Mouse (Mus musculus) embryonic facial prominence, embryonic 15.5 days (tissue): ENCODE results near the gene Parp2. TPM values are rescaled to one million over a fixed set of nuclear protein-coding genes. Genes with fewer than 3 reads are reported as not detected.
"Not testable (repeated sequence)": the region's sequence is repeated elsewhere in the genome, so short reads cannot be mapped to it uniquely, and the experiment has no call there.

Experiments
- ATAC-seq: fragments of 200-750 bp; cut with Nextera tagmentation; 2 replicates; pipeline ENCODE4 v1.8.0; 2017; ENCODE audit warnings: low read depth, moderate TSS enrichment; ENCODE audit not compliant: insufficient number of reproducible peaks, low FRiP score, low TSS enrichment
- H3K27ac ChIP-seq: fragments of 300-500 bp; sonication (generic); replicated peaks from 2 replicates; pipeline ENCODE4 v1.5.1; 2015; ENCODE audit warnings: mild to moderate bottlenecking, inconsistent platforms
- H3K27me3 ChIP-seq: fragments of 300-500 bp; sonication (generic); 2 replicates; pipeline ENCODE4 v1.6.1; 2015; ENCODE audit warnings: inconsistent platforms
- H3K36me3 ChIP-seq: fragments of 300-500 bp; sonication (generic); 2 replicates; pipeline ENCODE4 v1.6.1; 2015; ENCODE audit warnings: mild to moderate bottlenecking, inconsistent platforms
- H3K4me1 ChIP-seq: fragments of 300-500 bp; sonication (generic); 2 replicates; pipeline ENCODE4 v1.6.1; 2015; ENCODE audit warnings: inconsistent platforms
- H3K4me2 ChIP-seq: fragments of 300-500 bp; sonication (generic); replicated peaks from 2 replicates; pipeline ENCODE4 v1.6.1; 2015; ENCODE audit warnings: mild to moderate bottlenecking, inconsistent platforms
- H3K4me3 ChIP-seq: fragments of 300-500 bp; sonication (generic); replicated peaks from 2 replicates; pipeline ENCODE4 v1.5.1; 2015; ENCODE audit warnings: mild to moderate bottlenecking, inconsistent platforms
- H3K9ac ChIP-seq: fragments of 300-500 bp; sonication (generic); 2 replicates; pipeline ENCODE4 v1.6.1; 2015; ENCODE audit warnings: inconsistent platforms
- H3K9me3 ChIP-seq: fragments of 300-500 bp; sonication (generic); replicated peaks from 2 replicates; pipeline ENCODE4 v1.6.1; 2016; ENCODE audit warnings: inconsistent platforms
- WGBS: fragments of 180-500 bp; shearing (Covaris S2); methylation state at CpG from one replicate; pipeline ENCODE4 v1.1.7; 2015; 5-methylcytosine and 5-hydroxymethylcytosine counted together
- polyA plus RNA-seq: library from polyadenylated mRNA; unstranded; fragments of >200 nt; fragmentation: Nextera tagmentation; extraction: Ambion mirVana; gene quantifications from 2 replicates; pipeline ENCODE4 v1.2.1, GENCODE M21; 2015

Gene Parp2
- polyA plus RNA-seq, 1 experiment from 2014 or later, result 59.3 TPM

DNA sequence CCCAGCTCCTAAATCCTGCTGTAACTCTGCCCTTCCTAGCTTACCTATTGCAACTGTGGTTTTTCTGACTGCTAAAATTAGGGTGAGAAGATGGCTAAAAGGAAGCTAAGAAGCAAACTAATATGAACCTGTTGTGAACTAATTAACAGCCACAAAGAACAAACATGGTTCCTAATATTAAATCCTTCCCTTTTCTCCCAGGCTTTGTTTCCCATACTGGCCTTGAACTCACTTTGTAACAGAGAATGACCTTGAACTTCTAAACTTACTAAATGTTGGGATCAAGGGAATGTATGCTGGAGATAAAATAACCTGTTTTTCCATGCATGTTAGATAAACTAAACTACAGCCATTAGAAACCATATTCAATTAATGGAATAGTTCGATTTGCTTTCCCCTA is 11.2 kb upstream of the Parp2 start:
- H3K36me3 ChIP-seq, result no peaks in the 10 kb centered on the region
- no peak overlapping the region for H3K27ac ChIP-seq
- no peak overlapping the region for H3K4me3 ChIP-seq
- 72% methylated on average over 1 of the region's 1 CpGs for WGBS
- H3K9ac ChIP-seq, result no peak overlapping the region
- no peak for ATAC-seq
- H3K9me3 ChIP-seq, result no peaks in the 10 kb centered on the region
- H3K27me3 ChIP-seq, result no peaks in the 10 kb centered on the region
- no peaks in the 10 kb centered on the region for H3K4me1 ChIP-seq
- no peak overlapping the region for H3K4me2 ChIP-seq

DNA sequence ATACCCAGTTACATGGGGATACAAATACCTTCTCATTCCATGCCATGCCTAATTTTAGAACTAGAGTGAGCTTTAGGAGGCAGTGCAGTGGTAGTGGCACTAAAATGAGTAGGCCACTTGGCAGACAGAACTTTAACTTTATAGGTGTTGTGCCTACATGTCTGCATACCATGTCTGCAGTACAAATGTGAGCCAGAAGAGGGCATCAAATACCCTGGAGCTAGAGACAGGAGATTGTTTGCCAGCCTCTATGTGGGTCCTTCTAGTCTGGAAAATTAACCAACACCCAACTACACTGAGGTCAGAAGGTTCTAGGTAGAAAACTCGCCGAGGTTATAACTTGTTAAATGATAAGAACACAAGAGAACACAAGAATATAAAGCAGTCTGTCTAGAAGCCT is 9.1 kb upstream of the Parp2 start:
- Histone ChIP-seq H3K27ac (no peak overlapping the region), H3K36me3 (no peaks in the 10 kb centered on the region), H3K9me3 (no peaks in the 10 kb centered on the region), H3K4me1 (no peaks in the 10 kb centered on the region), H3K4me3 (no peak overlapping the region), H3K9ac (no peak overlapping the region), H3K27me3 (no peaks in the 10 kb centered on the region), H3K4me2 (no peak overlapping the region)
- no peak for ATAC-seq
- 64% methylated on average over 2 of the region's 2 CpGs for WGBS

DNA sequence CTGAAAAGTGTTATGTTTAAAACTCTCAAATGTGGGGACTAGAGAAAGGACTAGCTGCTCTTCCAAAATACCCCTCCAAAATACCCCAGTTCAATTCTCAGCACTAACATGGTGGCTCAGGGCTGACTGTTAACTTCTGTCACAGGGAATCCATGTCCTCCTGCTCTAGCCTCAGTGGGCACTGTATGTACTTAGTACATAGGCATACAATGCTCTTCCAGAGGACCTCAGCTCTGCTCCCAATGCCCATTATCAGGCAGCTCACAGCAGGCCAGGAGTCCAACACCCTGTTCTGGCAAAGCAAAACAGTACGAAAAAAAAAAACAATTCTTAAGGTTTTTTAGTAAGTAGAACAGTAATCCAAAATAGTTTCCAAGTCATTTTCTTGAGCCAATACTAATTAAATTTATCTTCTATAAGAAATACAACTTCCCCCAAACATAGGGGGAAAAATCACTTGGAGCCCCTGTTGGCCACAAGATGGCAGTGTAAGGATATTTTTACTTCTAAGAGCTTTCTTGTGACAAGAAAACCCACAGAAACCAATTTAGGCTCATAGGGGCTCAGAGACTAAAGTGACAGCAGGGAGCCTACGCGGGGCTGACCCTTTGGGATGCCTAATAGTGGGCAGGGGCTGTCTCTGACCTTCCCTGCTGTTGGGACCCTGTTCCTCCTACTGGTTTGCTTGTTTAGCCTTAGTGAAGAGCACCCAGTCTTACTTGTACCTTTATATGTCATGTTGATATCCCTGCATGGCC is 8.0 kb upstream of the Parp2 start:
- Histone ChIP-seq H3K9ac (no peak overlapping the region), H3K27ac (no peak overlapping the region), H3K9me3 (no peaks in the 10 kb centered on the region), H3K36me3 (no peaks in the 10 kb centered on the region), H3K4me3 (no peak overlapping the region), H3K4me1 (no peaks in the 10 kb centered on the region), H3K4me2 (no peak overlapping the region), H3K27me3 (no peaks in the 10 kb centered on the region)
- ATAC-seq, result no peak
- WGBS, result 4% methylated on average over 3 of the region's 3 CpGs

GRCm38 (mm10) chr14:50802441-50802840 is 5.2 kb upstream of the Parp2 start:
- no peak overlapping the region for H3K9ac ChIP-seq
- 0 out of 2 replicates have a peak, but pooled peaks cover 2% of the 10 kb centered on the region for H3K4me1 ChIP-seq
- H3K4me2 ChIP-seq, result no peak overlapping the region
- H3K27ac ChIP-seq, result no peak overlapping the region
- H3K36me3 ChIP-seq, result no peaks in the 10 kb centered on the region
- no peaks in the 10 kb centered on the region for H3K27me3 ChIP-seq
- WGBS, result 82% methylated on average over 6 of the region's 6 CpGs
- H3K4me3 ChIP-seq, result no peak overlapping the region
- no peaks in the 10 kb centered on the region for H3K9me3 ChIP-seq
- no peak for ATAC-seq

- Histone ChIP-seq H3K9me3 (no peaks in the 10 kb centered on the region), H3K27me3 (no peaks in the 10 kb centered on the region), H3K36me3 (no peaks in the 10 kb centered on the region), H3K4me3 (no peak overlapping the region), H3K4me2 (no peak overlapping the region), H3K27ac (no peak overlapping the region), H3K4me1 (0 out of 2 replicates have a peak, but pooled peaks cover 2% of the 10 kb centered on the region), H3K9ac (no peak overlapping the region)
- 50% methylated on average over 4 of the region's 4 CpGs for WGBS
- ATAC-seq, result no peak
Measured at GRCm38 (mm10) chr14:50802843-50803562, 4.6 kb upstream of the Parp2 start.

DNA sequence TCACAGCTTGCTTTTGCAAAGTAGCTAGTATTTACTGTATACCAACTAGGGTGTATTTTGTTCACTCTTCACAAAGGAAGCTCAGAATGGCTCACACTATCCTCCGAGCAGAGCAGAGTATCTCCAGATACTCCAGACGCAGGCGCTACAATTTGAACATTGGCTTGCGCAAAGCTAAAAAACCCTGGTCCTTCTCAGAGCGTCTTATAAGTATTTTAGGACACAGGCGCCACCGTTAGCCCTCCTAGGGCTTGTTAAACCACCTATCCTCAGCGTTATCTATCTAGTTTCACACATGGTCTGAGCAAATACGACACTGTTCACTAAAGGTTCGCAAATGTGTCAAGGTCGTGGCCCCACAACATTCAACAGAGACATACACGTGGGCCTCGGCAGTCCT is 3.0 kb upstream of the Parp2 start:
- H3K27ac ChIP-seq, result no peak overlapping the region
- WGBS, result 64% methylated on average over 13 of the region's 13 CpGs
- H3K4me3 ChIP-seq, result no peak overlapping the region
- no peaks in the 10 kb centered on the region for H3K9me3 ChIP-seq
- no peaks in the 10 kb centered on the region for H3K36me3 ChIP-seq
- ATAC-seq, result no peak
- H3K9ac ChIP-seq, result no peak overlapping the region
- H3K27me3 ChIP-seq, result no peaks in the 10 kb centered on the region
- H3K4me1 ChIP-seq, result 0 out of 2 replicates have a peak, but pooled peaks cover 6% of the 10 kb centered on the region
- H3K4me2 ChIP-seq, result no peak overlapping the region

DNA sequence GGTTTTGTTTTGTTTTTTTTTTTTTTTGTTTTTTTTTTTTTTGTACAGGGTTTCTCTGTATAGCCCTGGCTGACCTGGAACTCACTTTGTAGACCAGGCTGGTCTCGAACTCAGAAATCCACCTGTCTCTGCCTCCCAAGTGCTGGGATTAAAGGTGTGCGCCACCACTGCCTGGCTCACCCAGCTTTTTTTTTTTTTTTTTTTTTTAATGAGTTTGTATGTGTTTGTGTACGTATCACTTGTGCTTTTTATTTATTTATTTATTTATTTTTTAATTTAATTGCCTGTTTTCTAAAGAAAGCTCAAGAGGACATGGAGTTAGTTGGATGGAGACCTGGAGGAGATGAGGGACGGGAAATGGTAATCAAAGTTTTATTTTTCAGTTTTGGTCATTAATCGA is 1.2 kb upstream of the Parp2 start:
- H3K27me3 ChIP-seq, H3K9ac ChIP-seq, H3K9me3 ChIP-seq, H3K4me1 ChIP-seq, ATAC-seq: not testable (repeated sequence)
- whole genome bisulfite sequencing, result 83% methylated on average over 5 of the region's 5 CpGs
- peaks cover 11% of the 10 kb centered on the region for H3K36me3 ChIP-seq
- 0 out of 2 replicates have a peak overlapping the region, but pooled peaks have one; percentile 29 for H3K27ac ChIP-seq
- H3K4me3 ChIP-seq, result peak overlapping the region; percentile 61
- peak overlapping the region; percentile 52 for H3K4me2 ChIP-seq

- Histone ChIP-seq H3K27me3 (no peaks in the 10 kb centered on the region), H3K36me3 (peaks cover 49% of the 10 kb centered on the region), H3K9me3 (no peaks in the 10 kb centered on the region), H3K27ac (no peak overlapping the region), H3K4me2 (no peak overlapping the region), H3K9ac (no peak overlapping the region), H3K4me3 (no peak overlapping the region), H3K4me1 (0 out of 2 replicates have a peak, but pooled peaks cover 4% of the 10 kb centered on the region)
- WGBS, result 85% methylated on average over 2 of the region's 2 CpGs
- ATAC-seq, result no peak
Measured at GRCm38 (mm10) chr14:50813060-50813459, 5.4 kb downstream of the Parp2 start.

DNA sequence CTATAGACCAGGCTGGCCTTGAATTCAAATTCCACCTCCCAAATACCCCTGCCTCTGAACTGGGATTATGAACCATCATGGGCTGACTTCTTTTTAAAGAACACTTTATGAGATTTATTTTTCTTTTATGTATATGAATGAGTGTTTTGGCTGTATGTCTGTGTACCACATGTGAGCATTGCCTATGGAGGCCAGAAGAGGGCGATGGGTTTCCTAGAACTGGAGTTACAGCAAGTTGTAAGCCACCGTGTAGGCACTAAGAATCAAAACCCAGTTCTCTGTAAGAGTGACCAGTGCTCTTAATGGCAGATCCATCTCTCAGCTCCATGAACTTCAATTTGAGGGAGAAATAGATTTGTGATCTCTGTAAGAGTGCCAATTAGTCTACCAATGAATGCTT is 15.6 kb downstream of the Parp2 start:
- Histone ChIP-seq H3K9ac (no peak overlapping the region), H3K9me3 (no peaks in the 10 kb centered on the region), H3K36me3 (peaks cover 59% of the 10 kb centered on the region), H3K4me1 (no peaks in the 10 kb centered on the region), H3K4me3 (no peak overlapping the region), H3K27me3 (no peaks in the 10 kb centered on the region), H3K4me2 (no peak overlapping the region), H3K27ac (no peak overlapping the region)
- WGBS, result 75% methylated on average over 2 of the region's 2 CpGs
- ATAC-seq, result no peak

DNA sequence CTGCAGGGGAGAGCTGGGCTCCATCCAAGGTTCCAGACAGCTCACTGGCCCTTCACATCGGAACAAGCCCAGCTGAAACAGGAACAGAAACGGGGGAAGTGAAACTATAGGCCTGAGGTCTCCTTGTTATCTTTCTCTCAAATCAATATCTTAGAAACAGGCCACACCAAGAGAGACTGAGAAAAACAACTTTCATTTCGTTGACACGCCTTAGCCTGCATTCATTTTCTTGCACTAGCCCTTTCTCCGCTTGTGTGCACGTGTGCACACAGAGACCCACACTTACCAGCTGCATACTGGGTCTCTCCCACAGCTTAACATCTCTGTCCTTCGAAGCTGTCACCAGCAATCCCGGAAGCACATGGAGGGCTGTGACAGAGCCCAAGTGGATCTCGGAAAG is 16.6 kb downstream of the Parp2 start:
- no peak overlapping the region for H3K4me2 ChIP-seq
- H3K4me3 ChIP-seq, result no peak overlapping the region
- no peaks in the 10 kb centered on the region for H3K27me3 ChIP-seq
- H3K9me3 ChIP-seq, result no peaks in the 10 kb centered on the region
- H3K9ac ChIP-seq, result no peak overlapping the region
- H3K36me3 ChIP-seq, result peaks cover 54% of the 10 kb centered on the region
- no peaks in the 10 kb centered on the region for H3K4me1 ChIP-seq
- WGBS, result 87% methylated on average over 9 of the region's 9 CpGs
- no peak overlapping the region for H3K27ac ChIP-seq
- ATAC-seq, result no peak

DNA sequence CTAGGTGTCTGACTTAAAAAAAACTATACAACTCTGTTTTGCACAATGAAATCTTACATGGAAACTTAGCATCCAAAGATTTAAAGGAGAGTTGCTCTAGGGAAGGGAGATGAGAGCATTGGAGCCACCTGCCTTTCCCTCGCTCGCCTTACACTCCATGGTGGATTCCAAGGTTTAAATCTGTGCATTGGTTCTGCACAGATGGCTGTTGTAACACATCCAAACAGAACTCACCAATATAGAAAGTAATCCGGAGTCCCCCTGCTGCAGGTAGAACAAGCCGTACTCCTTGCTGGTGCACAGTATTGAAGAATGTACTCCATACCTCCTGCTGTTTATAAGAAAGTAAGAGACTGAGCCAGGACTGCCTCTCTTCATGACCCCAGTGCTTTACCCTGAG is 18.9 kb downstream of the Parp2 start:
- H3K4me3 ChIP-seq, result no peak overlapping the region
- no peaks in the 10 kb centered on the region for H3K27me3 ChIP-seq
- no peak overlapping the region for H3K27ac ChIP-seq
- no peak overlapping the region for H3K4me2 ChIP-seq
- WGBS, result 86% methylated on average over 4 of the region's 4 CpGs
- H3K9me3 ChIP-seq, result no peaks in the 10 kb centered on the region
- no peak overlapping the region for H3K9ac ChIP-seq
- no peaks in the 10 kb centered on the region for H3K4me1 ChIP-seq
- no peak for ATAC-seq
- H3K36me3 ChIP-seq, result peaks cover 31% of the 10 kb centered on the region
